ENCODE assay signal across 8 mouse cellular contexts in genomic region chr6:52240389-52241000, GRCm38 (mm10). TPM values are rescaled to one million over a fixed set of nuclear protein-coding genes. Genes with fewer than 3 reads are reported as not detected.
DNase-seq lines count a peak whose midpoint lies in the region; ATAC-seq and TF ChIP-seq lines count a peak whose summit lies in the region.

TSS of gene Hoxa10 (minus strand) at chr6:52240854.

- no peak within 1 kb of the TSS for H3K9ac ChIP-seq in embryonic facial prominence, embryonic 13.5 days
- no peak within 1 kb of the TSS for H3K9ac ChIP-seq in heart, postnatal 0 days (replicated peaks; ENCODE audit: low read depth, low read length)

- H3K4me2 ChIP-seq in embryonic facial prominence, embryonic 13.5 days: peak within 1 kb of the TSS; percentile 36; the same call in 1 of the 2 replicates
- peak within 1 kb of the TSS; percentile 24 for H3K4me2 ChIP-seq in heart, postnatal 0 days (ENCODE audit: low read depth, low read length)

- peak; percentile 65 for TF ChIP-seq CTCF in heart, postnatal 0 days (IDR thresholded peaks at IDR 0.05; ENCODE audit: low read depth)

- H3K36me3 ChIP-seq in embryonic facial prominence, embryonic 13.5 days: no peaks in the 10 kb centered on the region
- H3K36me3 ChIP-seq in heart, postnatal 0 days (replicated peaks; ENCODE audit: control insufficient read depth, insufficient read depth, low read length): no peaks in the 10 kb centered on the region
- no peaks in the 10 kb centered on the region for H3K36me3 ChIP-seq in megakaryocyte, embryonic 14.5 days (replicated peaks; ENCODE audit: low read length)

- 2% methylated on average over 35 of the region's 35 CpGs for WGBS in embryonic facial prominence, embryonic 13.5 days
- 2% methylated on average over 35 of the region's 35 CpGs for WGBS in heart, postnatal 0 days

- H3K9me3 ChIP-seq in embryonic facial prominence, embryonic 13.5 days: no peaks in the 10 kb centered on the region
- no peaks in the 10 kb centered on the region for H3K9me3 ChIP-seq in heart, postnatal 0 days (replicated peaks; ENCODE audit: control insufficient read depth, low read length)
- no peaks in the 10 kb centered on the region for H3K9me3 ChIP-seq in megakaryocyte, embryonic 14.5 days

- no peak within 1 kb of the TSS for H3K27ac ChIP-seq in embryonic facial prominence, embryonic 13.5 days
- no peak within 1 kb of the TSS for H3K27ac ChIP-seq in heart, postnatal 0 days (ENCODE audit: low read depth)

- no peaks in the 10 kb centered on the region; the same call in 1 of the 2 replicates for H3K4me1 ChIP-seq in embryonic facial prominence, embryonic 13.5 days
- H3K4me1 ChIP-seq in heart, postnatal 0 days (ENCODE audit: control insufficient read depth, insufficient read depth): 0 out of 2 replicates have a peak, but pooled peaks cover 3% of the 10 kb centered on the region
- peaks cover 22% of the 10 kb centered on the region for H3K4me1 ChIP-seq in megakaryocyte, embryonic 14.5 days

- H3K4me3 ChIP-seq in embryonic facial prominence, embryonic 13.5 days: peak within 1 kb of the TSS; percentile 20; the same call in 1 of the 2 replicates
- H3K4me3 ChIP-seq in heart, postnatal 0 days (ENCODE audit: low read depth, low read length): peak within 1 kb of the TSS; percentile 1; the same call in 1 of the 2 replicates
- peak within 1 kb of the TSS; percentile 54 for H3K4me3 ChIP-seq in megakaryocyte, embryonic 14.5 days (replicated peaks)

- ATAC-seq in embryonic facial prominence, embryonic 13.5 days (ENCODE audit: insufficient number of reproducible peaks, insufficient read depth, low FRiP score, low TSS enrichment, low read depth): no peak
- 0 out of 2 replicates have a peak, but pooled peaks have one; percentile 43 for ATAC-seq in heart, postnatal 0 days (ENCODE audit: insufficient read depth, low read depth)

- no peak for TF ChIP-seq EP300 in heart, postnatal 0 days (IDR thresholded peaks at IDR 0.05; ENCODE audit: low read depth)

- H3K27me3 ChIP-seq in embryonic facial prominence, embryonic 13.5 days: peaks cover 99% of the 10 kb centered on the region
- H3K27me3 ChIP-seq in heart, postnatal 0 days (ENCODE audit: control insufficient read depth, insufficient read depth, low read length): peaks cover 100% of the 10 kb centered on the region
- H3K27me3 ChIP-seq in megakaryocyte, embryonic 14.5 days (replicated peaks): peaks cover 97% of the 10 kb centered on the region

- DNase-seq in 416B (ENCODE audit: low read depth): peak; percentile 26
- peak; percentile 40 for DNase-seq in Muller cell, postnatal 12 days (ENCODE audit: inconsistent ontology term)
- DNase-seq in heart, postnatal 0 days (ENCODE audit: low spot score): peak; percentile 57
- DNase-seq in kidney, postnatal 10 days: peak; percentile 96
- DNase-seq in spleen, postnatal 4 days (ENCODE audit: low spot score in 2 of 2): peak; percentile 71 to 90
- DNase-seq in frontal cortex, postnatal 10 days (ENCODE audit: low spot score in 2 of 2): no peak

RNA-seq across cellular contexts. Expression of gene Hoxa10, which starts in this region (rescaled TPM):
- polyA plus RNA-seq in embryonic facial prominence, embryonic 13.5 days (2015; fragmentation: Nextera tagmentation; extraction: Ambion mirVana): 0.13 TPM in 1 of 2 replicates, not detected in the other
- total RNA-seq in heart, postnatal 0 days (2014; rRNA removed; ENCODE audit: low replicate concordance): 5.0 TPM in 1 of 2 replicates, not detected in the other
- not detected in 2 replicates for polyA plus RNA-seq in heart, postnatal 0 days (2015; fragmentation: Nextera tagmentation; extraction: Ambion mirVana)
- polyA plus RNA-seq in megakaryocyte, embryonic 14.5 days (2012; ENCODE audit: insufficient read depth, low replicate concordance): 0.10 TPM in 1 of 2 replicates, not detected in the other

Comparison
In these comparisons a context has a peak if more than half of its experiments do, and no peak if none do; other contexts are left out.
1. DNase-seq: peak in 416B (single experiment), Muller cell, postnatal 12 days (single experiment), heart, postnatal 0 days (single experiment), kidney, postnatal 10 days (single experiment) and spleen, postnatal 4 days (2 of 2); none in frontal cortex, postnatal 10 days (0 of 2).
2. H3K4me3 ChIP-seq: peak in every context shown above with its lines; median percentile 54 in megakaryocyte, embryonic 14.5 days; 20 in embryonic facial prominence, embryonic 13.5 days; 1 in heart, postnatal 0 days.